Mouse (Mus musculus): Measurements from ENCODE around the gene Acr. TPM values are rescaled to one million over a fixed set of nuclear protein-coding genes. Genes with fewer than 3 reads are reported as not detected.

The Acr gene
- total RNA-seq, 1 experiment from 2014 or later = not detected

- ATAC-seq (ENCODE audit: extremely low read depth, insufficient number of reproducible peaks, low FRiP score, poor library complexity, severe bottlenecking) = no peak
Observed at GRCm38 (mm10) chr15:89605822-89606570, 37.9 kb downstream of the Acr start.

- ATAC-seq (ENCODE audit: extremely low read depth, insufficient number of reproducible peaks, low FRiP score, poor library complexity, severe bottlenecking) = no peak
Observed at GRCm38 (mm10) chr15:89607480-89607879, 39.4 kb downstream of the Acr start.

GRCm38 (mm10) chr15:89607888-89608287 lies 39.8 kb downstream of the Acr start:
- ATAC-seq (ENCODE audit: extremely low read depth, insufficient number of reproducible peaks, low FRiP score, poor library complexity, severe bottlenecking) = no peak

- ATAC-seq (ENCODE audit: extremely low read depth, insufficient number of reproducible peaks, low FRiP score, poor library complexity, severe bottlenecking) = no peak
Observed at GRCm38 (mm10) chr15:89622312-89622958, 54.3 kb downstream of the Acr start.

- no peak for ATAC-seq (ENCODE audit: extremely low read depth, insufficient number of reproducible peaks, low FRiP score, poor library complexity, severe bottlenecking)
Observed at GRCm38 (mm10) chr15:89622959-89623625, 55.0 kb downstream of the Acr start.

GRCm38 (mm10) chr15:89623626-89623959 lies 55.5 kb downstream of the Acr start:
- no peak for ATAC-seq (ENCODE audit: extremely low read depth, insufficient number of reproducible peaks, low FRiP score, poor library complexity, severe bottlenecking)

Other genes starting within 250 kb of the Acr start
- not detected in 2 replicates for gene Adm2, start 245.6 kb upstream of the Acr start, total RNA-seq (2017)
- not detected in 2 replicates for gene Miox, start 233.9 kb upstream of the Acr start, total RNA-seq (2017)
- gene Lmf2, start 212.7 kb upstream of the Acr start, total RNA-seq (2017) = 30.7 and 41.3 TPM in 2 replicates
- gene Ncaph2, start 212.6 kb upstream of the Acr start, total RNA-seq (2017) = 75.0 and 93.6 TPM in 2 replicates
- gene Sco2, start 194.5 kb upstream of the Acr start, total RNA-seq (2017) = 5.4 and 7.2 TPM in 2 replicates
- 0.23 and 0.86 TPM in 2 replicates for gene Tymp, start 191.3 kb upstream of the Acr start, total RNA-seq (2017)
- not detected in 2 replicates for gene Odf3b, start 189.0 kb upstream of the Acr start, total RNA-seq (2017)
- gene Klhdc7b, start 183.4 kb upstream of the Acr start, total RNA-seq (2017) = not detected in 2 replicates
- gene Syce3, start 157.8 kb upstream of the Acr start, total RNA-seq (2017) = not detected in 2 replicates
- gene Cpt1b, start 142.5 kb upstream of the Acr start, total RNA-seq (2017) = 6.3 and 6.8 TPM in 2 replicates
- gene C730034F03Rik, start 138.7 kb upstream of the Acr start, total RNA-seq (2017) = 32.0 TPM in 2 replicates
- 1.1 and 1.3 TPM in 2 replicates for gene Gm44502, start 138.6 kb upstream of the Acr start, total RNA-seq (2017)
- gene Chkb, start 138.4 kb upstream of the Acr start, total RNA-seq (2017) = 108 and 124 TPM in 2 replicates
- not detected in 2 replicates for gene Mapk8ip2, start 114.4 kb upstream of the Acr start, total RNA-seq (2017)
- gene Arsa, start 90.9 kb upstream of the Acr start, total RNA-seq (2017) = 13.3 and 14.2 TPM in 2 replicates
- 0.37 TPM in 1 of 2 replicates, not detected in the other for gene Shank3, start 68.7 kb upstream of the Acr start, total RNA-seq (2017)
- 1.7 TPM in 1 of 2 replicates, not detected in the other for gene Rabl2, start 23.6 kb downstream of the Acr start, total RNA-seq (2017)